Mouse (Mus musculus) kidney, postnatal 36 days (tissue): ENCODE results near the gene Cd34.

Experiments
- DNase-seq, 2 experiments: peaks; one replicate each; pipeline ENCODE4 v3.0.0; 2021 to 2022; ENCODE audit warnings: mixed read lengths in 2 of 2

Cd34 gene

GRCm38 (mm10) chr1:194976164-194976516, 37.5 kb downstream of the Cd34 start:
- peak; percentile 92 to 98 for DNase-seq

GRCm38 (mm10) chr1:194976517-194977370, 38.1 kb downstream of the Cd34 start:
- peak; percentile 88 to 90 for DNase-seq

GRCm38 (mm10) chr1:194977371-194977761, 38.7 kb downstream of the Cd34 start:
- no peak for DNase-seq

- peak; percentile 32 to 76 for DNase-seq
These were observed 39.5 kb downstream of the Cd34 start for GRCm38 (mm10) chr1:194977946-194978720.

DNA sequence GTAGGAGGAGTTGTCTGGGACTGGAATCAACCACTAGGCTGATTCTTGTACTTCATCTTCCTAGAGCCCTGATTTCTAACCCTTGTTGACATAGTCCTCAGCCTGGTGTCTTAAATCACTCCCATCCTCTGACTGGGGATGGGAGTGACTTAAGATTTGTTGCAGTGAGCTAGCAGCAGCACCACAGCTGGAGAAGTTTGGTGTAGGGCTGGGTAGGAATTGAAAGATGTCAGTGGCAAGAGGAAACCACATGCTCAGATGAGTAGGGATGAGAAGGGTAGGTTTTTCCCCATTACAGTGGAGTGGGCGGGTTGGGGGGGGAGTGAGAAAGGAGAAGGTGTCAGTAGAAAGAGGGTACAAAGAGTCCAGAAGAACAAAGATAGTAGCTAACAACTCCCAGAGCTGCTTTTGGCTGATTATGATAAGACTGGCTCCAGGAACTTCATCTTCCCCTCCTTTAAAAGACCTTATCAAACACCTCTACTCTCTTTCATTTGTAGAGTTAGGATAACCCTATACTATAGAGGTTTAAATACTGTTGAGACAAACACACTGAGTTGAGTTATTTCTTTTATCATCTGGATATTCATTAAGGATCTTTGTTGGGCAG, 42.3 kb downstream of the Cd34 start:
- DNase-seq = no peak

- DNase-seq = peak in 1 of 2 experiments; percentile 27
These were observed 44.5 kb downstream of the Cd34 start for GRCm38 (mm10) chr1:194982931-194983690.

DNA sequence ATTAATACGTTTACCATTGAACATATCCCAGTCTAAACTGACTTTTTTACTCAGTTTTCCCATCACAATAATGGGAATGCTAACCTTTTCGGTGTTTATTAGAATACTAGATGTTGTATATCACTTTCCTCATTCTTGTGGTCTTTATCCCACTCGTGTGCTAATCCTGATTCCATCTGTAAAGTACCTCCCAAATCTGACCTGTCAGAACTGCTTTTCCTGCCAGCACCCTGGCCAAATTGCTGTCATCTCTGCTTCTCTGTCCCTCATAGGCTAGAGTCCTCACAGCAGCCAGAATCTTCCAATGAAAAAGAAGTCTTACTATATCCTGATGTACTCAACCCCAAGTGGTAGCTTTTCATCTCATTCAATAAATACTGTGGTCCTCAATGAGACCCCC, 46.3 kb downstream of the Cd34 start:
- DNase-seq = no peak

- DNase-seq = peak in 1 of 2 experiments; percentile 22
These were observed 47.0 kb downstream of the Cd34 start for GRCm38 (mm10) chr1:194985442-194986210.

DNA sequence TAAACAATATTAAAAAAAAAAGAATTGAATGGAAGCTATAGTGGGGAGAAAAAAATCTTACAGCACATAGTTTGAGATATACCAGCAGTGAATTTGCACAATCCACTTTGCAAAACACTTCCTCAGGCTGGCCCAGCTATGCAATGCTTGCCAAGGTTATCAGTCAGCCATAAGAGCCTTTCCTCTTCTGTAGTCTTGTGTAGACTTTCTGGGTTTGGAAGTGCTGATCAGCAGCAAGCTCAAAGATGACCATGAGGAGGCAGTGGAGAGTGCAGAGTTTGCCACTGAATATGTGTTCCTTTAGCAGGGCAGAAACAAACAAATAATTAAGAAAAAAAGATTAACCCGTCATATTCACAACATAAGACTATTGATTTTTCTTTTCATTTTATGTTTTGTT, 50.4 kb downstream of the Cd34 start:
- peak in 1 of 2 experiments; percentile 33 for DNase-seq

GRCm38 (mm10) chr1:194990976-194991375, 52.4 kb downstream of the Cd34 start:
- no peak for DNase-seq

GRCm38 (mm10) chr1:194991654-194992053, 53.0 kb downstream of the Cd34 start:
- no peak for DNase-seq

- DNase-seq = peak; percentile 32 to 63
These were observed 54.1 kb downstream of the Cd34 start for GRCm38 (mm10) chr1:194992589-194993317.

DNA sequence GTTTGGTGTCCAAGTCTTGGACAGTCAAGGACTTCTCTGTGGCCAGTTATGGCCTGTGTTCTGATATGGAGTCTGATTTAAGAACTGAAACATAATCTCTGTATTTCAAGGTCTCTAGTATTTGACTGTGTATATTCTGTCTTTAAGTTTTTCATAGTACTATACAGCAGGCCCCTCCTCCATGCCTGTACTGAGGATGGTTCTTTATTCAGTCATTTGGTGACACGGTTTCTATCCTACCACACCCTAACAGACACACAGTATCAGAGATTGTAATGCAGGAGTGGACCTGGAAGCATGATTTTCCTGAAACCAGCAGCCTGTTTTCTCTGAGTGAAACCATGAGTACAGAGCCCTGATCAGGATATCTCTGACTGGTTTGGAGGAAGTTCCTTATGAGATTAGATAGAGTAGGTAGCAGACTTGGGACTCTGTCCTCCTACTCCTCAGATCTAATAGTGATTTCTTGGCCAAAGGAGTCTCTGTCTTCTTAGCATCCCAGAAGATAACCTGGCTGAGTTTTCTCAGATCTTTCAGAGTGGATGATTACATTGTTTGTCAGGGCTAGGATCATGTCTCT, 54.9 kb downstream of the Cd34 start:
- DNase-seq = no peak

DNA sequence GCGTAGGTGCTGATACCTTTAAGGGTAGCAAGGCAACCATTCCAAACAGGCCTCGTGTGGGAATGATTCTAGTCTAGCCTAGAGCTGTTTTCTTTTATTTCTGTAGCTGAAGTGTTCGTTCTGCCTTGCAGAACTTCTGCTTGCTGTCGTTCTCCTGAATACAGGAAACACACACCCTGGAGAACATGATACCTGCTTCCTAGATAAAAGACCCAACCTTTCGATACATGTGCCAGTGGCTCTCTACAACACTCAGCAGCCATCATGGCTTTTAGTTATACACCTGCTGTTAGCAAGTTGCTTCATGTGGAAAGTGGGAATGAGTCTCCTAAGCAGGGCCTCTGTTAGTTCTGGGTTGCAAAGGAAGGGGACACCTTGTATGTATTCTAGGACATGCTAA, 55.6 kb downstream of the Cd34 start:
- no peak for DNase-seq

DNA sequence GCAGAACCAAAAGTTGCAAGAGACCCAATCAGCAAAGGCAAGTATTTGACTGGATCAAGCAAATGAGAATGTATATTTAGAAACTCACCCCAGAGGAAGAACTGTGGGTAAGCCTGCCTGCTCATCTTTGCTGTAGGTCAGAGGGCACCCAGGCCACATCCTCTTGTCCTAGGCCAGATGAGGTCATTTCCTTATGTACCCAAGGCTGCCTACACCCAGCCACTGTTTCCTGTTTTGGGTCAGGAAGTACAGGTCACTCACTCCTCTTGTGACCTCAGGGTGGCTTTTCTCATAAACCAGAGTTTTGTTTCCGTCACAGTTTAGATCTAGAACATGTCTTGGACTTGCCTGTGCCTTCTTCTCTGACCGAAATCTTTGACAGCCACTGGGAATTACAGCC, 56.6 kb downstream of the Cd34 start:
- DNase-seq = peak; percentile 75 to 91

DNA sequence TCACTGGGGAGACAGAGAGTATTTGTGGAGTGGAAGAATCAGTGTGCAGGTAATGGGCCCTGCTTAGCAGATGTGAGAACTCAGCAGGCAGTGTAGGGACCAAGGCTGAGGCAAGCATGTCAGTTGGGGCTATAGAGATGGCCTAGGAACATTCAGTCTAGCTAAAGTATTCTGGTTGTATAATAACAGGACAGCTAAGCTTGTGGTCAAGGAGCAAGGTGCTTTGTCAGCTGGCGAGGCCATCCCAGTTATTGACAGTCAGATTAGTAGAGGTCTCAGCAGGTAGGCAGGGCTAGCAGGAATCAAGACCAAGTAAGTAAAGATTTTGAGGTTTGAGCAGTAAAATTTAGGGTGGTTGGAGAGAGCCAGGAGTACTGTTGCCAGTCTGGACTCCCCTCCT, 59.8 kb downstream of the Cd34 start:
- DNase-seq = peak; percentile 56 to 70

- DNase-seq = no peak
These were observed 64.7 kb downstream of the Cd34 start for GRCm38 (mm10) chr1:195003328-195003727.

GRCm38 (mm10) chr1:195004194-195004593, 65.6 kb downstream of the Cd34 start:
- DNase-seq = no peak

- DNase-seq = no peak
These were observed 67.6 kb downstream of the Cd34 start for GRCm38 (mm10) chr1:195006267-195006666.
